Mouse (Mus musculus): ENCODE data around the gene Bsdc1. TPM values are rescaled to one million over a fixed set of nuclear protein-coding genes. Genes with fewer than 3 reads are reported as not detected.

The Bsdc1 gene
- total and polyA plus RNA-seq, 3 experiments = 14.1 to 19.2 TPM; not detected in 1

DNA sequence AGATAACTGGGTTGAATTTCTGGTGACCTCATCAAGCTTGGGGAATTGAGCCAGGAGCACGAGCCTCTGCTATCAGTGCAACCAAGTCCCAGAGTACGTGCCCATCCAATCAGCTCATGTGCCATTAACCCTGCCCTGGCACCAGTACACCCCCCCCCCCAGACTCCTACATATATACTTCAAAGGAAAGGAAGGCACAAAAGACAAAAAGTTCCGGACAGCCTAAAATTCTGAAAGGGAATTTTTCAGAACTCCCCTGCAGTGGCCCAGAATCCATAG, 46.8 kb downstream of the Bsdc1 start:
- Histone ChIP-seq H3K9me3 (replicated peaks; ENCODE audit: insufficient read depth, low read length) (no peaks in the 10 kb centered on the region), H3K4me1 (ENCODE audit: control insufficient read depth in 1 of 2, insufficient read depth in 2 of 2, low read length in 2 of 2) (peaks cover 0 to 6% of the 10 kb centered on the region in 2 experiments; a peak in 2 of 4 replicates), H3K9ac (ENCODE audit: control insufficient read depth, low read depth, low read length, poor library complexity, severe bottlenecking) (peak overlapping the region; percentile 46; the same call in 1 of the 2 replicates), H3K36me3 (ENCODE audit: control insufficient read depth in 1 of 2, insufficient read depth in 2 of 2, low read length in 2 of 2) (no peaks in the 10 kb centered on the region), H3K4me3 (ENCODE audit: control insufficient read depth in 1 of 2, insufficient read depth in 1 of 2, low read depth in 2 of 2, low read length in 2 of 2) (peak overlapping the region; percentile 35 to 37; a peak in 3 of 4 replicates), H3K79me2 (ENCODE audit: control insufficient read depth, insufficient read depth, low read length, poor library complexity) (no peaks in the 10 kb centered on the region), H3K27ac (ENCODE audit: control insufficient read depth, low read depth, low read length) (no peak overlapping the region), H3K27me3 (ENCODE audit: control insufficient read depth in 1 of 2, insufficient read depth in 2 of 2, low read length in 2 of 2) (no peaks in the 10 kb centered on the region)
- TF ChIP-seq ETS1 (IDR thresholded peaks at IDR 0.05; ENCODE audit: low read depth, low read length) (no peak), BHLHE40 (IDR thresholded peaks at IDR 0.05; ENCODE audit: borderline replicate concordance, low read depth, low read length) (peak; percentile 14; the same call in 1 of the 2 replicates)
- no peak for DNase-seq (ENCODE audit: low read depth, low spot score)

DNA sequence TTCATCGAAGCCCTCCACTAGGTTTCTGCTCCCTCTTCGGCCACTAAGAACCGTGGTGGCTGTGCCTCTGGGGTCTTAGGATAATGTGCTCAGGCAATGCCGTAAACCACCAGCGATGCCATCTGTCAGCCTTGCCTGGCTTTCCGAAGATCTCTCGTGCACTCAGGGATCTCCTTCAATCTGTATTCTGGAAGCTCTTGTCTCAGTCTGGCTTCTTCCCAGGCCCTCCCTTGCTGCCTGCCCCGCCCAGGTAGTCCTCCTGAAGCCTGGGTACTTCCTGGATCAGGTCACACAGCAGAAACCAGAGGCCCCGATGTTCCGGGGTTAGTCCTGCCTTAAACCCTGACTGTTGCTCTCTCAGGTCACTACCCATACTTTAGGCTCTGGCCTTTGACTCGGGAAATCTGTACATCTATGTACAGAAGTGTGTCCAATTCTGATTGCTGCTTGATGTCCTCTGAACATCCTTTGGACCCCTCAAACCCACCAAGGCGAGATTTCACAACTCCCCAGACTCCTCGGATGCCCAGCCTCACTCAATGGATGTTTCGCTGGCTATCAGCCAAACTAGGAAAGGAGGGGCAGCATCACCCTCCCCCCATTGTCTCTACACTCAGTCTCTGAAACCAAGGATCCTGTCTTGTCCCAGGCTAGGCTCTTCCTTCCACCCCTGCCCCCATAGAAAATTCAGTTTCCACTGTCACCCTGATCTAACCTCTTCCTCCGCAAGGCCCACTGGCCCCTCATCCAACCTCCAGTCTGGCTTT, 47.6 kb downstream of the Bsdc1 start:
- Histone ChIP-seq H3K36me3 (ENCODE audit: control insufficient read depth in 1 of 2, insufficient read depth in 2 of 2, low read length in 2 of 2) (no peaks in the 10 kb centered on the region), H3K79me2 (ENCODE audit: control insufficient read depth, insufficient read depth, low read length, poor library complexity) (no peaks in the 10 kb centered on the region; the same call in 1 of the 2 replicates), H3K9me3 (replicated peaks; ENCODE audit: insufficient read depth, low read length) (no peaks in the 10 kb centered on the region), H3K27me3 (ENCODE audit: control insufficient read depth in 1 of 2, insufficient read depth in 2 of 2, low read length in 2 of 2) (no peaks in the 10 kb centered on the region), H3K27ac (ENCODE audit: control insufficient read depth, low read depth, low read length) (no peak overlapping the region), H3K4me3 (ENCODE audit: control insufficient read depth in 1 of 2, insufficient read depth in 1 of 2, low read depth in 2 of 2, low read length in 2 of 2) (no peak overlapping the region), H3K4me1 (ENCODE audit: control insufficient read depth in 1 of 2, insufficient read depth in 2 of 2, low read length in 2 of 2) (peaks cover 0 to 6% of the 10 kb centered on the region in 2 experiments; a peak in 2 of 4 replicates), H3K9ac (ENCODE audit: control insufficient read depth, low read depth, low read length, poor library complexity, severe bottlenecking) (no peak overlapping the region)
- no peak for TF ChIP-seq ZNF384 (IDR thresholded peaks at IDR 0.05; ENCODE audit: low read depth, low read length)
- DNase-seq (ENCODE audit: low read depth, low spot score) = no peak

DNA sequence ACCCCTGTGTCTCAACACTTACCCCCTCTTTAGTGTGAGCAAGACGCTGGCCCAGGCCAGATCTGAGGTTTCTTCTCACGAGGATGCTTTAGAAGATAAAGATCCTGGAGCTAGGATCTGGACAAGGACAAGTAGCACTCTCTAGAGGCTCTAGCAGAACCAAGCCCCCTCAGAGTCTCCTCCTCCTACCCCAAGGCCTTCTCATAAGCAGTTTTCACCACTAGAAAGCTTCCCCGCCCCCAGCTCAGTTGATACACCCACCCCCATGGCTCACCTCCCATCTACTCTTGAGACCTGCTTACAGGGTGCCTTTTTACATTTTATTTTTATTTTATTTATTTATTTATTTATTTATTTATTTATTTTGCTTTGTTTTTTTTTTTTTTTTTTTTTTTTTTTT, 48.3 kb downstream of the Bsdc1 start:
- Histone ChIP-seq H3K9ac (ENCODE audit: control insufficient read depth, low read depth, low read length, poor library complexity, severe bottlenecking) (no peak overlapping the region), H3K36me3 (ENCODE audit: control insufficient read depth in 1 of 2, insufficient read depth in 2 of 2, low read length in 2 of 2) (no peaks in the 10 kb centered on the region), H3K27me3 (ENCODE audit: control insufficient read depth in 1 of 2, insufficient read depth in 2 of 2, low read length in 2 of 2) (no peaks in the 10 kb centered on the region), H3K9me3 (replicated peaks; ENCODE audit: insufficient read depth, low read length) (no peaks in the 10 kb centered on the region), H3K79me2 (ENCODE audit: control insufficient read depth, insufficient read depth, low read length, poor library complexity) (no peaks in the 10 kb centered on the region; the same call in 1 of the 2 replicates), H3K4me3 (ENCODE audit: control insufficient read depth in 1 of 2, insufficient read depth in 1 of 2, low read depth in 2 of 2, low read length in 2 of 2) (no peak overlapping the region), H3K27ac (ENCODE audit: control insufficient read depth, low read depth, low read length) (no peak overlapping the region), H3K4me1 (ENCODE audit: control insufficient read depth in 1 of 2, insufficient read depth in 2 of 2, low read length in 2 of 2) (peaks cover 0 to 6% of the 10 kb centered on the region in 2 experiments; a peak in 2 of 4 replicates)
- no peak for DNase-seq (ENCODE audit: low read depth, low spot score)
- no peak for TF ChIP-seq MAX (IDR thresholded peaks at IDR 0.05; ENCODE audit: low read length)
- TF ChIP-seq GABPA (IDR thresholded peaks at IDR 0.05; ENCODE audit: low read depth, low read length) = no peak
- no peak for TF ChIP-seq CTCF (IDR thresholded peaks at IDR 0.05 in 2 of 3, conservative IDR thresholded peaks at IDR 0.05 in 1 of 3; ENCODE audit: control insufficient read depth in 1 of 3, insufficient read depth in 1 of 3, low read depth in 2 of 3, low read length in 3 of 3, poor library complexity in 1 of 3, severe bottlenecking in 1 of 3)
- no peak for TF ChIP-seq POLR2A (IDR thresholded peaks at IDR 0.05; ENCODE audit: control insufficient read depth in 1 of 2, insufficient read depth in 1 of 2, low read depth in 1 of 2, low read length in 2 of 2, poor library complexity in 1 of 2)
- no peak for TF ChIP-seq KAT2A (conservative IDR thresholded peaks at IDR 0.05; ENCODE audit: low read depth, low read length)
- no peak for TF ChIP-seq HCFC1 (IDR thresholded peaks at IDR 0.05; ENCODE audit: low read depth, low read length)
- TF ChIP-seq NELFE (IDR thresholded peaks at IDR 0.05; ENCODE audit: low read depth, low read length) = no peak
- no peak for TF ChIP-seq MYB (IDR thresholded peaks at IDR 0.05; ENCODE audit: low read depth, low read length)
- no peak for TF ChIP-seq E2F4 (IDR thresholded peaks at IDR 0.05; ENCODE audit: borderline replicate concordance, low read depth, low read length)
- TF ChIP-seq ZKSCAN1 (IDR thresholded peaks at IDR 0.05; ENCODE audit: low read depth, low read length) = no peak
- TF ChIP-seq RCOR1 (IDR thresholded peaks at IDR 0.05; ENCODE audit: low read depth, low read length) = no peak
- no peak for TF ChIP-seq ETS1 (IDR thresholded peaks at IDR 0.05; ENCODE audit: low read depth, low read length)
- TF ChIP-seq MEF2A (IDR thresholded peaks at IDR 0.05; ENCODE audit: extremely low read depth, insufficient replicate concordance, low read depth, low read length, poor library complexity, severe bottlenecking) = no peak
- no peak for TF ChIP-seq CHD1 (IDR thresholded peaks at IDR 0.05; ENCODE audit: low read depth, low read length)
- no peak for TF ChIP-seq SIN3A (IDR thresholded peaks at IDR 0.05; ENCODE audit: low read length)
- no peak for TF ChIP-seq TAL1 (IDR thresholded peaks at IDR 0.05; ENCODE audit: low read length)
